Mouse (Mus musculus): ENCODE data around the gene Dnaaf5. TPM values are rescaled to one million over a fixed set of nuclear protein-coding genes. Genes with fewer than 3 reads are reported as not detected.
A peak's percentile ranks its signal among the peaks of the same experiment; 100 is the strongest.

Gene Dnaaf5
- polyA plus RNA-seq, 1 experiment from 2014 or later: 5.9 TPM

GRCm38 (mm10) chr5:139145726-139146125 lies 4.3 kb upstream of the Dnaaf5 start:
- Histone ChIP-seq H3K27ac (no peak overlapping the region), H3K9me3 (no peaks in the 10 kb centered on the region), H3K36me3 (replicated peaks) (no peaks in the 10 kb centered on the region), H3K27me3 (no peaks in the 10 kb centered on the region), H3K4me1 (peaks cover 7% of the 10 kb centered on the region), H3K4me3 (replicated peaks) (no peak overlapping the region), H3K9ac (no peak overlapping the region), H3K4me2 (no peak overlapping the region)
- ATAC-seq (ENCODE audit: low FRiP score): no peak
- 89% methylated on average over 4 of the region's 4 CpGs for WGBS

GRCm38 (mm10) chr5:139146476-139147075 lies 3.4 kb upstream of the Dnaaf5 start:
- Histone ChIP-seq H3K9me3 (no peaks in the 10 kb centered on the region), H3K27ac (no peak overlapping the region), H3K4me2 (no peak overlapping the region), H3K36me3 (replicated peaks) (no peaks in the 10 kb centered on the region), H3K27me3 (no peaks in the 10 kb centered on the region), H3K4me3 (replicated peaks) (no peak overlapping the region), H3K9ac (no peak overlapping the region), H3K4me1 (peaks cover 15% of the 10 kb centered on the region)
- no peak for ATAC-seq (ENCODE audit: low FRiP score)
- WGBS: 92% methylated on average over 11 of the region's 11 CpGs

- H3K4me2 ChIP-seq: no peak overlapping the region
- peaks cover 5% of the 10 kb centered on the region for H3K36me3 ChIP-seq (replicated peaks)
- peaks cover 17% of the 10 kb centered on the region for H3K4me1 ChIP-seq
- 94% methylated on average over 14 of the region's 14 CpGs for WGBS
- no peak overlapping the region for H3K4me3 ChIP-seq (replicated peaks)
- no peak overlapping the region for H3K9ac ChIP-seq
- no peak for ATAC-seq (ENCODE audit: low FRiP score)
- no peaks in the 10 kb centered on the region for H3K9me3 ChIP-seq
- no peaks in the 10 kb centered on the region for H3K27me3 ChIP-seq
- no peak overlapping the region for H3K27ac ChIP-seq
Measured at GRCm38 (mm10) chr5:139147178-139148078, 2.6 kb upstream of the Dnaaf5 start.

GRCm38 (mm10) chr5:139149006-139149672 lies 884 bp upstream of the Dnaaf5 start:
- Histone ChIP-seq H3K4me1 (peaks cover 17% of the 10 kb centered on the region), H3K4me3 (replicated peaks) (peak overlapping the region; percentile 100), H3K27me3 (no peaks in the 10 kb centered on the region), H3K9ac (peak overlapping the region; percentile 44), H3K9me3 (no peaks in the 10 kb centered on the region), H3K4me2 (peak overlapping the region; percentile 96), H3K27ac (peak overlapping the region; percentile 77), H3K36me3 (replicated peaks) (peaks cover 22% of the 10 kb centered on the region)
- peak; percentile 74 for ATAC-seq (ENCODE audit: low FRiP score)
- 29% methylated on average over 11 of the region's 11 CpGs for WGBS

GRCm38 (mm10) chr5:139150603-139151031 lies 594 bp downstream of the Dnaaf5 start:
- peak overlapping the region; percentile 100 for H3K4me3 ChIP-seq (replicated peaks)
- H3K27ac ChIP-seq: peak overlapping the region; percentile 77
- no peaks in the 10 kb centered on the region for H3K9me3 ChIP-seq
- peak overlapping the region; percentile 88 for H3K9ac ChIP-seq
- H3K27me3 ChIP-seq: no peaks in the 10 kb centered on the region
- ATAC-seq (ENCODE audit: low FRiP score): peak; percentile 5
- under 1% methylated on average over 45 of the region's 45 CpGs for WGBS
- H3K4me2 ChIP-seq: peak overlapping the region; percentile 96
- peaks cover 35% of the 10 kb centered on the region for H3K36me3 ChIP-seq (replicated peaks)
- H3K4me1 ChIP-seq: peaks cover 17% of the 10 kb centered on the region

- Histone ChIP-seq H3K4me1 (no peaks in the 10 kb centered on the region), H3K27me3 (no peaks in the 10 kb centered on the region), H3K4me3 (replicated peaks) (no peak overlapping the region), H3K9me3 (no peaks in the 10 kb centered on the region), H3K27ac (no peak overlapping the region), H3K4me2 (no peak overlapping the region), H3K9ac (no peak overlapping the region), H3K36me3 (replicated peaks) (peaks cover 66% of the 10 kb centered on the region)
- ATAC-seq (ENCODE audit: low FRiP score): no peak
- WGBS: 89% methylated on average over 8 of the region's 8 CpGs
Measured at GRCm38 (mm10) chr5:139160899-139161298, 10.9 kb downstream of the Dnaaf5 start.

- no peaks in the 10 kb centered on the region for H3K4me1 ChIP-seq
- H3K9me3 ChIP-seq: no peaks in the 10 kb centered on the region
- H3K27me3 ChIP-seq: no peaks in the 10 kb centered on the region
- no peak overlapping the region for H3K4me3 ChIP-seq (replicated peaks)
- H3K27ac ChIP-seq: no peak overlapping the region
- no peak overlapping the region for H3K9ac ChIP-seq
- ATAC-seq (ENCODE audit: low FRiP score): no peak
- H3K36me3 ChIP-seq (replicated peaks): peaks cover 66% of the 10 kb centered on the region
- no peak overlapping the region for H3K4me2 ChIP-seq
- WGBS: 91% methylated on average over 10 of the region's 10 CpGs
Measured at GRCm38 (mm10) chr5:139161632-139162031, 11.6 kb downstream of the Dnaaf5 start.

GRCm38 (mm10) chr5:139166781-139167361 lies 16.8 kb downstream of the Dnaaf5 start:
- Histone ChIP-seq H3K4me2 (no peak overlapping the region), H3K4me1 (no peaks in the 10 kb centered on the region), H3K9ac (no peak overlapping the region), H3K27ac (no peak overlapping the region), H3K4me3 (replicated peaks) (no peak overlapping the region), H3K27me3 (no peaks in the 10 kb centered on the region), H3K36me3 (replicated peaks) (peaks cover 87% of the 10 kb centered on the region), H3K9me3 (no peaks in the 10 kb centered on the region)
- ATAC-seq (ENCODE audit: low FRiP score): no peak
- 89% methylated on average over 6 of the region's 6 CpGs for WGBS

- Histone ChIP-seq H3K36me3 (replicated peaks) (peaks cover 87% of the 10 kb centered on the region), H3K9ac (no peak overlapping the region), H3K27ac (no peak overlapping the region), H3K9me3 (no peaks in the 10 kb centered on the region), H3K27me3 (no peaks in the 10 kb centered on the region), H3K4me1 (no peaks in the 10 kb centered on the region), H3K4me3 (replicated peaks) (no peak overlapping the region), H3K4me2 (no peak overlapping the region)
- 72% methylated on average over 1 of the region's 1 CpGs for WGBS
- no peak for ATAC-seq (ENCODE audit: low FRiP score)
Measured at GRCm38 (mm10) chr5:139167548-139167947, 17.5 kb downstream of the Dnaaf5 start.

GRCm38 (mm10) chr5:139171929-139172328 lies 21.9 kb downstream of the Dnaaf5 start:
- 92% methylated on average over 4 of the region's 4 CpGs for WGBS
- ATAC-seq (ENCODE audit: low FRiP score): no peak
- H3K4me3 ChIP-seq (replicated peaks): no peak overlapping the region

GRCm38 (mm10) chr5:139174141-139174540 lies 24.1 kb downstream of the Dnaaf5 start:
- no peaks in the 10 kb centered on the region for H3K27me3 ChIP-seq

More at GRCm38 (mm10) chr5:139171929-139172328, 21.9 kb downstream of the Dnaaf5 start:
- no peaks in the 10 kb centered on the region for H3K27me3 ChIP-seq
- peaks cover 76% of the 10 kb centered on the region for H3K36me3 ChIP-seq (replicated peaks)
- no peaks in the 10 kb centered on the region for H3K9me3 ChIP-seq
- no peak overlapping the region for H3K9ac ChIP-seq
- no peak overlapping the region for H3K4me2 ChIP-seq
- no peak overlapping the region for H3K27ac ChIP-seq
- H3K4me1 ChIP-seq: no peaks in the 10 kb centered on the region; the same call in 1 of the 2 replicates

More at GRCm38 (mm10) chr5:139174141-139174540, 24.1 kb downstream of the Dnaaf5 start:
- H3K27ac ChIP-seq: no peak overlapping the region
- no peak for ATAC-seq (ENCODE audit: low FRiP score)
- H3K4me1 ChIP-seq: no peaks in the 10 kb centered on the region; the same call in 1 of the 2 replicates
- no peaks in the 10 kb centered on the region for H3K9me3 ChIP-seq
- H3K9ac ChIP-seq: no peak overlapping the region
- WGBS: 71% methylated on average over 10 of the region's 10 CpGs
- no peak overlapping the region for H3K4me3 ChIP-seq (replicated peaks)
- peaks cover 72% of the 10 kb centered on the region for H3K36me3 ChIP-seq (replicated peaks)
- no peak overlapping the region for H3K4me2 ChIP-seq
